Mouse (Mus musculus) lung, adult 2 months (tissue): Measurements from ENCODE around the gene Unc5cl. TPM values are rescaled to one million over a fixed set of nuclear protein-coding genes. Genes with fewer than 3 reads are reported as not detected.

Source experiments
- DNase-seq: peaks from one replicate; pipeline ENCODE4 v3.0.0; 2022
- H3K4me1 ChIP-seq: fragments of 200-500 bp; 2 replicates; pipeline ENCODE4 v1.6.1; 2011; ENCODE audit warnings: low read length; ENCODE audit not compliant: control insufficient read depth, insufficient read depth
- H3K4me3 ChIP-seq: fragments of 200-500 bp; replicated peaks from 2 replicates; pipeline ENCODE3; 2011; ENCODE audit warnings: low read depth, mild to moderate bottlenecking, control low read depth, low read length; ENCODE audit errors: extremely low read depth
- CTCF ChIP-seq: fragments of 200-500 bp; IDR thresholded peaks from 2 replicates; pipeline ENCODE4 v1.5.1; 2011; ENCODE audit warnings: mild to moderate bottlenecking, low read length, control low read depth; ENCODE audit not compliant: insufficient read depth
- POLR2A ChIP-seq: fragments of 200-500 bp; IDR thresholded peaks from 2 replicates; pipeline ENCODE4 v1.6.1; 2011; ENCODE audit warnings: low read depth, mild to moderate bottlenecking, control low read depth, low read length, borderline replicate concordance; ENCODE audit errors: extremely low read depth
- WGBS: fragments of 180-500 bp; shearing (Covaris S2); methylation state at CpG from one replicate; pipeline ENCODE4 v1.1.7; 2018; 5-methylcytosine and 5-hydroxymethylcytosine counted together
- polyA plus RNA-seq: library from polyadenylated mRNA; depleted of rRNA; stranded (reverse); fragments of >200 nt; gene quantifications from 2 replicates; pipeline ENCODE4 v1.2.3, GENCODE M21; 2012; rRNA removed

The Unc5cl gene
- polyA plus RNA-seq, 1 experiment = 1.1 TPM

GRCm38 (mm10) chr17:48585902-48586359 lies 131.2 kb downstream of the Unc5cl start:
- WGBS = 5% methylated on average over 14 of the region's 14 CpGs
- no peak for TF ChIP-seq CTCF
- TF ChIP-seq POLR2A = no peak
- Histone ChIP-seq H3K4me1 (no peaks in the 10 kb centered on the region), H3K4me3 (no peak overlapping the region)
- no peak for DNase-seq

- TF ChIP-seq POLR2A (no peak), CTCF (no peak)
These were observed 134.0 kb downstream of the Unc5cl start for GRCm38 (mm10) chr17:48588674-48589073.

More at GRCm38 (mm10) chr17:48588674-48589073, 134.0 kb downstream of the Unc5cl start:
- 55% methylated on average over 3 of the region's 3 CpGs for WGBS
- H3K4me1 ChIP-seq = no peaks in the 10 kb centered on the region
- H3K4me3 ChIP-seq = no peak overlapping the region
- DNase-seq = no peak

Other genes starting within 250 kb of the Unc5cl start
- gene Trem1, start 222.1 kb upstream of the Unc5cl start, polyA plus RNA-seq = 0.68 and 1.2 TPM in 2 replicates
- 0.74 and 1.3 TPM in 2 replicates for gene Trem3, start 207.1 kb upstream of the Unc5cl start, polyA plus RNA-seq
- 8.0 and 11.7 TPM in 2 replicates for gene Treml4, start 190.6 kb upstream of the Unc5cl start, polyA plus RNA-seq
- gene Treml2, start 155.4 kb upstream of the Unc5cl start, polyA plus RNA-seq = 3.0 and 6.0 TPM in 2 replicates
- gene B430306N03Rik, start 138.8 kb upstream of the Unc5cl start, polyA plus RNA-seq = 1.0 and 1.8 TPM in 2 replicates
- gene Trem2, start 108.5 kb upstream of the Unc5cl start, polyA plus RNA-seq = 6.9 and 7.8 TPM in 2 replicates
- 3.3 and 6.3 TPM in 2 replicates for gene Treml1, start 95.0 kb upstream of the Unc5cl start, polyA plus RNA-seq
- gene Nfya, start 45.0 kb upstream of the Unc5cl start, polyA plus RNA-seq = 64.4 and 82.6 TPM in 2 replicates
- 6.7 and 11.9 TPM in 2 replicates for gene Oard1, start 44.9 kb upstream of the Unc5cl start, polyA plus RNA-seq
- 1.7 and 39.9 TPM in 2 replicates for gene Apobec2, start 22.0 kb upstream of the Unc5cl start, polyA plus RNA-seq
- gene Tspo2, start 3.4 kb upstream of the Unc5cl start, polyA plus RNA-seq = 0.24 and 1.3 TPM in 2 replicates